Mouse (Mus musculus): ENCODE measurements at regions not wholly inside any gene's neighbourhood (a gene's known extent, or its start where the extent isn't known, plus 50 kb on each side); places are given as distances from the start of the nearest gene placed in this dataset.

DNA sequence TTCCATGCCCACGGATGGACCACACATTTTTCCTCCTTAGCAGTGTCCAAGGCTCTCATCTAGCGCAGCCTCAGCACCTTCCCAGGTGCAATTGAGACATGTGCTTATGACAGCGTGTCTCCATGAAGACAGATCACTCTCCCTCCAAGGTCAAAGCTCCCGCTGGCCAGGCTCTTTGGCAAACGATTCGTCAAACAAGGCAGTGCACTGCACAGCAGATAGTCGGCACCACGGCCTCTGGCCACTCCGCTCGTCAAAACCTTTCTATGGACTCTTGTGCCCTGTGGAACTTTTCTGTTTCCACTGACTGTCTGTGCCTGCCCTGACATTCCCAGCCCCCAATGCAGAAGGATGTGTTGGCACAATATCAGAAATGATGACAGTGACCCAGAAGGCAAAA, 208.7 kb upstream of the N4bp1 start:
- WGBS (ENCODE audit: insufficient replicate concordance) = 67% methylated on average over 10 of the region's 10 CpGs
- H3K27ac ChIP-seq = no peak overlapping the region
- no peaks in the 10 kb centered on the region for H3K9me3 ChIP-seq (ENCODE audit: control insufficient read depth, low read length)
- no peaks in the 10 kb centered on the region for H3K36me3 ChIP-seq (replicated peaks; ENCODE audit: control insufficient read depth, insufficient read depth, low read depth)
- H3K4me1 ChIP-seq (replicated peaks; ENCODE audit: control insufficient read depth in 2 of 2, insufficient read depth in 2 of 2, low read length in 1 of 2) = no peaks in the 10 kb centered on the region
- H3K4me2 ChIP-seq (ENCODE audit: low read depth) = no peak overlapping the region
- H3K27me3 ChIP-seq (ENCODE audit: control insufficient read depth, insufficient read depth, low read length) = no peaks in the 10 kb centered on the region
- DNase-seq (ENCODE audit: low read depth in 3 of 3, low spot score in 3 of 3) (no peak), ATAC-seq (ENCODE audit: insufficient read depth) (no peak)
- no peak overlapping the region for H3K9ac ChIP-seq (replicated peaks)
- H3K4me3 ChIP-seq (ENCODE audit: insufficient read depth in 1 of 2, low read depth in 2 of 2, low read length in 2 of 2) = no peak overlapping the region
- TF ChIP-seq CTCF (IDR thresholded peaks at IDR 0.05; ENCODE audit: low read depth) (no peak), EP300 (IDR thresholded peaks at IDR 0.05; ENCODE audit: low read depth) (no peak)

DNA sequence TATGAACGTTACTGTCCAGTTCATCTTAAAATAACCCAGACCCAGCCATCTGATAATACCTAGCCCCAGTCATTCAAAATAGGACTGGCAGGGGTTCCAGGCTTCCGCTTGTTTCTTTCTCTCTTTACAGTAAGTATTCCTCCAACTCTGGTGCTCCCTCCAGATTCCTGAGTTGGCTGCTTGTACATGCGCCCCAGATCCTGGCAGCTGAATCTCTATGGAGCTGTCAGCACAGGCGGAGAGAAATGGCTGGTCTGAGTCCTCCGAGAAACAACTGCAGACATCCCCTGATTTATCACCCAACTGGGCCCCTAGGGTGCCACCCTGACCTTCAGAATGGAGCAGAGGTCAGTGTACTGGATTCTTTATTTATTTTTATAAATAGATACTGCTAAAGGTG, 208.0 kb upstream of the N4bp1 start:
- Histone ChIP-seq H3K4me1 (replicated peaks; ENCODE audit: control insufficient read depth in 2 of 2, insufficient read depth in 2 of 2, low read length in 1 of 2) (no peaks in the 10 kb centered on the region), H3K9ac (replicated peaks) (no peak overlapping the region), H3K4me3 (ENCODE audit: insufficient read depth in 1 of 2, low read depth in 2 of 2, low read length in 2 of 2) (no peak overlapping the region), H3K36me3 (replicated peaks; ENCODE audit: control insufficient read depth, insufficient read depth, low read depth) (no peaks in the 10 kb centered on the region), H3K27me3 (ENCODE audit: control insufficient read depth, insufficient read depth, low read length) (no peaks in the 10 kb centered on the region), H3K9me3 (ENCODE audit: control insufficient read depth, low read length) (no peaks in the 10 kb centered on the region), H3K4me2 (ENCODE audit: low read depth) (no peak overlapping the region), H3K27ac (no peak overlapping the region)
- TF ChIP-seq CTCF (IDR thresholded peaks at IDR 0.05; ENCODE audit: low read depth) (no peak), EP300 (IDR thresholded peaks at IDR 0.05; ENCODE audit: low read depth) (no peak)
- 61% methylated on average over 5 of the region's 5 CpGs for WGBS (ENCODE audit: insufficient replicate concordance)
- no peak for ATAC-seq (ENCODE audit: insufficient read depth)
- DNase-seq (ENCODE audit: low read depth in 3 of 3, low spot score in 3 of 3) = no peak

DNA sequence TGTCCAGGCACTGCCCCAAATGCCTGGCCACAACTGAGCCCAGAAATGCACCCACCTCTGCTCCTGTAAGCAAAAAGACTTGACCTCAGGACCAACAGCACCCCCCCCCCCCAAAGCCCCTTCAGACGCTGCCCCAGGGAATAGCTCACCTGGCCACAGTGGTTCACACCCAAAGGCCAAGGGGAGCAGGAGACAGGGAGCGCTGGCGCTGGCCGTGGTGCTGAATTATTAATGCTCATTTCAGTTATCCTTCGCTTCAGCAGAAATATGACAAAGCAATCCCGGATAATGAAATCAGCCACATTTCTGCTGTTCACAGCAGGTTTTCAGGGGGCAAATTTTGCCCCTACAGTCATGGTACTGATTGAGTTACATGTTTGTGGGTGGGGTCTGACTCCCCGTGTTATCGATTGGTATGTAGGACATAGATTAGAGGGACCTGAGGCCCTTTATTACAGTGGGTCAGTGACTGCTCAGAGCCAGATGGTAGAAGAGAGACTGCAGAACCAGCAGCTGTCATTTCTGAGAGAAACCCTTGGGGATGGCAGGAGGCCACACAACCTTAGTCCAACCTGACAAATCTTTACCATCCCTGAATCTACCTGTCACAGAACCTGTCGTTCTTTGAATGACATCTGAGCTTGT, 202.5 kb upstream of the N4bp1 start:
- Histone ChIP-seq H3K9me3 (ENCODE audit: control insufficient read depth, low read length) (no peaks in the 10 kb centered on the region), H3K4me2 (ENCODE audit: low read depth) (no peak overlapping the region), H3K36me3 (replicated peaks; ENCODE audit: control insufficient read depth, insufficient read depth, low read depth) (no peaks in the 10 kb centered on the region), H3K9ac (replicated peaks) (no peak overlapping the region), H3K27ac (no peak overlapping the region), H3K4me3 (ENCODE audit: insufficient read depth in 1 of 2, low read depth in 2 of 2, low read length in 2 of 2) (no peak overlapping the region), H3K4me1 (replicated peaks; ENCODE audit: control insufficient read depth in 2 of 2, insufficient read depth in 2 of 2, low read length in 1 of 2) (no peaks in the 10 kb centered on the region), H3K27me3 (ENCODE audit: control insufficient read depth, insufficient read depth, low read length) (no peaks in the 10 kb centered on the region)
- TF ChIP-seq EP300 (IDR thresholded peaks at IDR 0.05; ENCODE audit: low read depth) = no peak
- TF ChIP-seq CTCF (IDR thresholded peaks at IDR 0.05; ENCODE audit: low read depth) = no peak
- DNase-seq (ENCODE audit: low read depth in 3 of 3, low spot score in 3 of 3) = no peak
- WGBS (ENCODE audit: insufficient replicate concordance) = 36% methylated on average over 9 of the region's 9 CpGs
- ATAC-seq (ENCODE audit: insufficient read depth) = no peak

DNA sequence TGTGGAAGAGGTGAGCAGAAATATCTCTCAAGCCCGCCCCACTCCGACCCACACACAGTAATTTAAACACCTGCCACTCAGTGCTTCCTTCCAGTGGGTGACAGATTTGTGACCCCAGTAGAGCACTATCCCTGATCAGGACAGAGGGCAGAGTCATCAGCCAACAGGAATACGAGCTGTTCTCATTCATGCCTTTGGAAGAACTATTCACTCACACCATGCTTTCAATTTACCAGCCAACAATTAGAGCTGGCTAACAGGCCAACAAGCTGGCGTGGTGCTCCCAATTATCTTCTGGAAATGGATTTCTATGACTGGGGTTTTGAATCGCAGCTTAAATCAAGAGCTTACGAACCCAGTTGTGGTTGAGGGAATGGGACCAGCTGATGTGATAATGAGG, 193.2 kb upstream of the N4bp1 start:
- H3K36me3 ChIP-seq (replicated peaks; ENCODE audit: control insufficient read depth, insufficient read depth, low read depth) = no peaks in the 10 kb centered on the region
- ATAC-seq (ENCODE audit: insufficient read depth) (no peak), DNase-seq (ENCODE audit: low read depth in 3 of 3, low spot score in 3 of 3) (no peak)
- no peak overlapping the region for H3K9ac ChIP-seq (replicated peaks)
- no peaks in the 10 kb centered on the region for H3K9me3 ChIP-seq (ENCODE audit: control insufficient read depth, low read length)
- WGBS (ENCODE audit: insufficient replicate concordance) = 40% methylated on average over 6 of the region's 6 CpGs
- H3K4me3 ChIP-seq (ENCODE audit: insufficient read depth in 1 of 2, low read depth in 2 of 2, low read length in 2 of 2) = no peak overlapping the region
- no peaks in the 10 kb centered on the region for H3K4me1 ChIP-seq (replicated peaks; ENCODE audit: control insufficient read depth in 2 of 2, insufficient read depth in 2 of 2, low read length in 1 of 2)
- TF ChIP-seq CTCF (IDR thresholded peaks at IDR 0.05; ENCODE audit: low read depth) = no peak
- no peak for TF ChIP-seq EP300 (IDR thresholded peaks at IDR 0.05; ENCODE audit: low read depth)
- no peaks in the 10 kb centered on the region for H3K27me3 ChIP-seq (ENCODE audit: control insufficient read depth, insufficient read depth, low read length)
- no peak overlapping the region for H3K4me2 ChIP-seq (ENCODE audit: low read depth)
- H3K27ac ChIP-seq = no peak overlapping the region

DNA sequence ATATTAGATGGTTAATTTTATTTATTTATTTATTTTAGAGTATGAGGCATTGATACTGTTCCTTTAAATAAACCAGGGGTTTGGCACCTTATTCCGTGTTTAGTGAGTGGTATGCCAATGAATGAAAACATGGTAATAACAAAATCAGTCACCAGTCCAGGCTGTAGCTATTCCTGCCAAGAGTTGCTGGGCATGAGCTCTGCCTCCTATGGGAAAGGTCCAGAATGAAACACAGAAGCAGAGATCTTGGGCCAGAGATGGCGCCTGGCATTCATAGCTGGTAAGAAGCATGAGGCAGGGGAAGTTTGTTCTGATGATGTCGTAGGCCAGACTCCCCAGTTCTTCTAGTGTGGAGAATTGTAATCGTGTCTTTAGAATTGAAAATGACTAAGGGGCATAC, 190.9 kb upstream of the N4bp1 start:
- Histone ChIP-seq H3K4me1 (replicated peaks; ENCODE audit: control insufficient read depth in 2 of 2, insufficient read depth in 2 of 2, low read length in 1 of 2) (no peaks in the 10 kb centered on the region), H3K4me2 (ENCODE audit: low read depth) (no peak overlapping the region), H3K27ac (no peak overlapping the region), H3K9ac (replicated peaks) (no peak overlapping the region), H3K4me3 (ENCODE audit: insufficient read depth in 1 of 2, low read depth in 2 of 2, low read length in 2 of 2) (no peak overlapping the region), H3K9me3 (ENCODE audit: control insufficient read depth, low read length) (no peaks in the 10 kb centered on the region), H3K27me3 (ENCODE audit: control insufficient read depth, insufficient read depth, low read length) (no peaks in the 10 kb centered on the region), H3K36me3 (replicated peaks; ENCODE audit: control insufficient read depth, insufficient read depth, low read depth) (no peaks in the 10 kb centered on the region)
- ATAC-seq (ENCODE audit: insufficient read depth) (no peak), DNase-seq (ENCODE audit: low read depth in 3 of 3, low spot score in 3 of 3) (no peak)
- no peak for TF ChIP-seq CTCF (IDR thresholded peaks at IDR 0.05; ENCODE audit: low read depth)
- TF ChIP-seq EP300 (IDR thresholded peaks at IDR 0.05; ENCODE audit: low read depth) = no peak
- 61% methylated on average over 4 of the region's 4 CpGs for WGBS (ENCODE audit: insufficient replicate concordance)
